Mouse (Mus musculus): Measurements from ENCODE around the gene Rhobtb1.

DNA sequence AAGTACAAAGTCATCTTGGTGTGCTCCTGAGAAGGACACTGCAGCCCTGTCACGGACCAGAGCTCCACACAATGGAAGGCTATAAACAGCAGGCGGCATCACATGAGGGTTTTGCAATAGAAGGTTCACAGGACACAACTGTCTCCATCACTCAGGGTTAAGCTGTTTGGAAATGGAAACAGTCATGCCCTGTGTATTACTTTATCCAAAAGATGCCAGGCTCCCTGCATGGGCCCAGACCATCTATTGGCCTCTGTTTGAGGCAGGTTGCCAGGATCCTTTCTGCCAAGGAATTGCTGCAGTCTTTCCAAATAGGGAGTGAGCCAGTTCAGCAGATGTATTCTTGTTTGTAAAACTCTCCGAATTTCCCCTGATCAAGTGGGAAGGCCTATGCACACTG is 175.2 kb downstream of the Rhobtb1 start:
- no peak for TF ChIP-seq CTCF (IDR thresholded peaks at IDR 0.05; ENCODE audit: borderline replicate concordance, insufficient read depth, low read length)
- no peak for TF ChIP-seq POLR2A (IDR thresholded peaks at IDR 0.05; ENCODE audit: low read depth, low read length)
